Mouse (Mus musculus) midbrain, embryonic 15.5 days (tissue): ENCODE results near the gene Ntrk1. TPM values are rescaled to one million over a fixed set of nuclear protein-coding genes. Genes with fewer than 3 reads are reported as not detected.

Source experiments
- ATAC-seq: fragments of 200-750 bp; cut with Nextera tagmentation; replicated peaks from 2 replicates; pipeline ENCODE4 v1.8.0; 2017; ENCODE audit warnings: moderate TSS enrichment
- H3K27ac ChIP-seq: fragments of 300-500 bp; sonication (generic); 2 replicates; pipeline ENCODE4 v1.5.1; 2015; ENCODE audit warnings: mild to moderate bottlenecking, inconsistent platforms
- H3K27me3 ChIP-seq: fragments of 300-500 bp; sonication (generic); replicated peaks from 2 replicates; pipeline ENCODE4 v1.6.1; 2015; ENCODE audit warnings: inconsistent platforms
- H3K36me3 ChIP-seq: fragments of 300-500 bp; sonication (generic); replicated peaks from 2 replicates; pipeline ENCODE4 v1.6.1; 2015; ENCODE audit warnings: inconsistent platforms
- H3K4me1 ChIP-seq: fragments of 300-500 bp; sonication (generic); 2 replicates; pipeline ENCODE4 v1.6.1; 2015; ENCODE audit warnings: inconsistent platforms
- H3K4me2 ChIP-seq: fragments of 300-500 bp; sonication (generic); 2 replicates; pipeline ENCODE4 v1.6.1; 2015; ENCODE audit warnings: inconsistent platforms, mild to moderate bottlenecking, moderate library complexity
- H3K4me3 ChIP-seq: fragments of 300-500 bp; sonication (generic); 2 replicates; pipeline ENCODE4 v1.5.1; 2015; ENCODE audit warnings: mild to moderate bottlenecking, inconsistent platforms
- H3K9ac ChIP-seq: fragments of 300-500 bp; sonication (generic); 2 replicates; pipeline ENCODE4 v1.6.1; 2015; ENCODE audit warnings: mild to moderate bottlenecking, inconsistent platforms
- H3K9me3 ChIP-seq: fragments of 300-500 bp; sonication (generic); 2 replicates; pipeline ENCODE4 v1.6.1; 2016; ENCODE audit warnings: inconsistent platforms
- WGBS: fragments of 180-500 bp; shearing (Covaris S2); methylation state at CpG from one replicate; pipeline ENCODE4 v1.1.7; 2015; ENCODE audit warnings: mixed read lengths; 5-methylcytosine and 5-hydroxymethylcytosine counted together
- polyA plus RNA-seq: library from polyadenylated mRNA; unstranded; fragments of >200 nt; fragmentation: Nextera tagmentation; extraction: Ambion mirVana; gene quantifications from 2 replicates; pipeline ENCODE4 v1.2.1, GENCODE M21; 2015

The Ntrk1 gene
- polyA plus RNA-seq, 1 experiment from 2014 or later, result 1.6 TPM

DNA sequence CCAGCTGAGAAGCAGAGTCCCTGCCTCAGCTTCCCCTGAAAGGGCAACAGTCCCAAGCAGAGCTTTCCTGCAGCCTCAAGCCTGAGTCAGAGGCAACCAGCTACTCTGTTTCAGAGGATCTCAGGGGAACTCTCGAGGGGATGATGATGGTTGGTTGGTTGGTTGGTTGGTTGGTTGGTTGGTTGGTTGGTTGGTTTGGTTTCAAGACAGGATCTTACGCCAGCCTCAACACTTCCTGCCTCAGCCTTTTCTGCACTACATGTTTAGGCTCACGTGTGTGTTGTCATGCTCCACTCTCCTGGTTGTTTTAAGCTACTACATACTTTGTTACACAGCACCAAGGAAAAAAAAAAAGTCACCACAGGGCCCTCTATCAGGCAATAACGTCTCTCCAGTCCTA, 51.0 kb downstream of the Ntrk1 start:
- ATAC-seq, result no peak

DNA sequence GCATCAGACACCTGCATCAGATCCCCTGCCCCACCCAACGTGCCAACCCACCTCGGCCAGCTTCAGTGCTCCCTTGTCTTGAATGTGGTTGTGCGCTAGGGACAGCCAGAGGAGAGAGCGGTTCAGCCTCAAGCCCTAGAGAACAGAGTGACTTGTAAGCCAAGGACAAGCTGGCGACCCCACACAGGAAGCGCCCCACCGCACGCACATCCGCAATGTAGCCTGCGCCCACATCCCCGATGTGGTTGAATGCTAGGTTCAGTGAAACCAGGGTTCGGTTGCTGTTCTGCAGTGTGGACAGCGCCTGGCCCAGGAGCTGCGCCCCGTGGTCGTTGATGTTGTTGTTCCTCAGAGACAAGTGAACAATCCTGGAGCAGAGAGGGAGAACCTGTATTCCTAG, 52.2 kb downstream of the Ntrk1 start:
- ATAC-seq, result no peak
- Histone ChIP-seq H3K9ac (no peak overlapping the region), H3K27me3 (no peaks in the 10 kb centered on the region), H3K9me3 (no peaks in the 10 kb centered on the region), H3K4me2 (no peak overlapping the region), H3K36me3 (0 out of 2 replicates have a peak, but pooled peaks cover 6% of the 10 kb centered on the region), H3K4me1 (peaks cover 6% of the 10 kb centered on the region), H3K27ac (no peak overlapping the region), H3K4me3 (no peak overlapping the region)
- WGBS, result 92% methylated on average over 16 of the region's 16 CpGs

More for the DNA sequence above, 51.0 kb downstream of the Ntrk1 start:
- WGBS, result 84% methylated on average over 4 of the region's 4 CpGs
- no peak overlapping the region for H3K4me3 ChIP-seq
- H3K4me1 ChIP-seq, result peaks cover 9% of the 10 kb centered on the region
- H3K4me2 ChIP-seq, result no peak overlapping the region
- no peaks in the 10 kb centered on the region for H3K36me3 ChIP-seq
- no peak overlapping the region for H3K9ac ChIP-seq
- H3K27me3 ChIP-seq, result no peaks in the 10 kb centered on the region
- no peak overlapping the region for H3K27ac ChIP-seq
- no peaks in the 10 kb centered on the region for H3K9me3 ChIP-seq

- WGBS, result 84% methylated on average over 3 of the region's 3 CpGs
- ATAC-seq, result no peak
These were observed 52.9 kb downstream of the Ntrk1 start for GRCm38 (mm10) chr3:87742013-87742412.

DNA sequence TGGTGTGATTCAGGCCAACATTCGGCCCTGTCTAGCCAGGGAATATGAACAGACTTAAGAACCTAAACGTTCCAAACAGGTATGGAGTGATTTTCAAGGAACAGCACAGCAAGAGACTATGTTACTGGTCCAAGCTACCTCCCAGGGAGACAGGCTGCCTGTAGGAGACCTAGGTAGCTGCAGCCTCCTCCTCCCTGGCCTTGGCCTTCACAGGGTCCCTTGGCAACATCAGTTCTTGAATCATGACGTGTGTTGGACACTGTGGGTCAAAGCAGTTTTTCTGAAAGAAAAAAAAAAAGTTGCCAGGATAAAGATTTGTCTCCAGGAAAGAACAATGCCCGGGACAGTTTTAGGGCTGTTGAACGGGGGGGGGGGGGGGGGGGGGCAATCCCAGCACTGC, 56.1 kb downstream of the Ntrk1 start:
- no peaks in the 10 kb centered on the region for H3K9me3 ChIP-seq
- no peaks in the 10 kb centered on the region for H3K27me3 ChIP-seq
- no peak overlapping the region for H3K27ac ChIP-seq
- H3K9ac ChIP-seq, result no peak overlapping the region
- H3K36me3 ChIP-seq, result peaks cover 34% of the 10 kb centered on the region
- no peak overlapping the region for H3K4me2 ChIP-seq
- ATAC-seq, result no peak
- H3K4me3 ChIP-seq, result no peak overlapping the region
- WGBS, result 87% methylated on average over 5 of the region's 5 CpGs
- H3K4me1 ChIP-seq, result no peaks in the 10 kb centered on the region

More at GRCm38 (mm10) chr3:87742013-87742412, 52.9 kb downstream of the Ntrk1 start:
- Histone ChIP-seq H3K9me3 (no peaks in the 10 kb centered on the region), H3K4me1 (peaks cover 6% of the 10 kb centered on the region), H3K27me3 (no peaks in the 10 kb centered on the region), H3K4me3 (no peak overlapping the region), H3K4me2 (no peak overlapping the region), H3K36me3 (0 out of 2 replicates have a peak, but pooled peaks cover 10% of the 10 kb centered on the region), H3K9ac (no peak overlapping the region), H3K27ac (no peak overlapping the region)

DNA sequence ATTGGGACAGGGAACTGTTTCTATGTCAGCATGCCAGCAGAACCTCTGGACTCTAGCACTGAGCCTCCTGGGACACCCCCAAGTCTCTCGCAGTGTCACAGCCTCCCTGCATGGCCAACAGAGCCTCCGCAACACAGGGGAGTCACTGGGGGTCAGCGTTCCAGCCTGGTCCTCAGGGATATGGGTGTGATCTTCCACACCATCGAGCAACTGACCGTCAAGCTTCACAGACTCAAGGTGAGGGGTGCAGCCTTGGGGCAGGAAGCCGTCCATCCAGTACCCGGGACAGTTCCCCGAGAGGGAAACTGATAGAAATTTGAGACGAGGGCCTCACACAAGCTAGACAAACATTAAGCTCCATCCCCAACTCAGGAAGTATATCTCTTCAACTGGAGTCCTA, 59.6 kb downstream of the Ntrk1 start:
- ATAC-seq, result no peak
- H3K9me3 ChIP-seq, result no peaks in the 10 kb centered on the region
- no peak overlapping the region for H3K27ac ChIP-seq
- H3K27me3 ChIP-seq, result no peaks in the 10 kb centered on the region
- whole genome bisulfite sequencing, result 90% methylated on average over 9 of the region's 9 CpGs
- no peak overlapping the region for H3K4me3 ChIP-seq
- no peaks in the 10 kb centered on the region for H3K4me1 ChIP-seq
- no peak overlapping the region for H3K4me2 ChIP-seq
- peaks cover 55% of the 10 kb centered on the region for H3K36me3 ChIP-seq
- no peak overlapping the region for H3K9ac ChIP-seq

- Histone ChIP-seq H3K36me3 (peaks cover 64% of the 10 kb centered on the region), H3K27me3 (no peaks in the 10 kb centered on the region), H3K9me3 (no peaks in the 10 kb centered on the region), H3K4me2 (no peak overlapping the region), H3K4me3 (no peak overlapping the region), H3K9ac (no peak overlapping the region), H3K4me1 (no peaks in the 10 kb centered on the region), H3K27ac (no peak overlapping the region)
- ATAC-seq, result no peak
- 85% methylated on average over 11 of the region's 11 CpGs for WGBS
These were observed 60.8 kb downstream of the Ntrk1 start for GRCm38 (mm10) chr3:87733984-87734761.

- Histone ChIP-seq H3K4me1 (no peaks in the 10 kb centered on the region), H3K36me3 (peaks cover 68% of the 10 kb centered on the region), H3K9me3 (no peaks in the 10 kb centered on the region), H3K27me3 (no peaks in the 10 kb centered on the region), H3K27ac (no peak overlapping the region), H3K4me2 (no peak overlapping the region), H3K4me3 (no peak overlapping the region), H3K9ac (no peak overlapping the region)
- WGBS, result 84% methylated on average over 4 of the region's 4 CpGs
- no peak for ATAC-seq
These were observed 61.9 kb downstream of the Ntrk1 start for GRCm38 (mm10) chr3:87733098-87733497.

- H3K4me3 ChIP-seq, result no peak overlapping the region
- peaks cover 75% of the 10 kb centered on the region for H3K36me3 ChIP-seq
- H3K27me3 ChIP-seq, result no peaks in the 10 kb centered on the region
- no peak overlapping the region for H3K9ac ChIP-seq
- H3K4me1 ChIP-seq, result no peaks in the 10 kb centered on the region
- no peaks in the 10 kb centered on the region for H3K9me3 ChIP-seq
- no peak overlapping the region for H3K27ac ChIP-seq
- no peak overlapping the region for H3K4me2 ChIP-seq
- WGBS, result 95% methylated on average over 6 of the region's 6 CpGs
- ATAC-seq, result no peak
These were observed 66.3 kb downstream of the Ntrk1 start for GRCm38 (mm10) chr3:87728696-87729095.

Other genes with a start within 250 kb of the Ntrk1 start
- 27.9 and 28.7 TPM in 2 replicates for gene Arhgef11, start 177.6 kb downstream of the Ntrk1 start, polyA plus RNA-seq
- gene Lrrc71, start 46.5 kb downstream of the Ntrk1 start, polyA plus RNA-seq, result 0.84 and 0.89 TPM in 2 replicates
- 0.66 and 0.69 TPM in 2 replicates for gene Insrr, start 1.8 kb upstream of the Ntrk1 start, polyA plus RNA-seq
- 8.6 and 9.8 TPM in 2 replicates for gene Pear1, start 29.1 kb upstream of the Ntrk1 start, polyA plus RNA-seq
- gene Sh2d2a, start 51.6 kb upstream of the Ntrk1 start, polyA plus RNA-seq, result not detected in 2 replicates
- gene Prcc, start 90.4 kb upstream of the Ntrk1 start, polyA plus RNA-seq, result 15.8 and 17.2 TPM in 2 replicates
- gene Hdgf, start 111.2 kb upstream of the Ntrk1 start, polyA plus RNA-seq, result 173 and 190 TPM in 2 replicates
- 51.5 and 55.4 TPM in 2 replicates for gene Mrpl24, start 124.3 kb upstream of the Ntrk1 start, polyA plus RNA-seq
- 30.5 and 34.9 TPM in 2 replicates for gene Isg20l2, start 135.2 kb upstream of the Ntrk1 start, polyA plus RNA-seq
- gene Rrnad1, start 135.6 kb upstream of the Ntrk1 start, polyA plus RNA-seq, result 23.0 and 23.2 TPM in 2 replicates
- 44.8 and 52.1 TPM in 2 replicates for gene Crabp2, start 153.5 kb upstream of the Ntrk1 start, polyA plus RNA-seq
- 33.0 and 40.7 TPM in 2 replicates for gene Nes, start 175.9 kb upstream of the Ntrk1 start, polyA plus RNA-seq
- 53.4 and 62.8 TPM in 2 replicates for gene Bcan, start 205.1 kb upstream of the Ntrk1 start, polyA plus RNA-seq
- gene Hapln2, start 232.4 kb upstream of the Ntrk1 start, polyA plus RNA-seq, result 0.71 and 0.82 TPM in 2 replicates
- 32.0 and 35.3 TPM in 2 replicates for gene Gpatch4, start 247.9 kb upstream of the Ntrk1 start, polyA plus RNA-seq